Mouse (Mus musculus) heart, postnatal 25 days (tissue): ENCODE data around the gene Nob1. TPM values are rescaled to one million over a fixed set of nuclear protein-coding genes. Genes with fewer than 3 reads are reported as not detected.

Experiments
- DNase-seq: peaks from one replicate; pipeline ENCODE4 v3.0.0; 2022; ENCODE audit warnings: low spot score
- intact Hi-C: fragments of 180-260 bp; cut with DNase I; formaldehyde crosslinking; loops from one replicate; pipeline ENCODE4 v1.15.1; 2025
- total RNA-seq, 2 experiments: library from RNA; stranded (reverse); gene quantifications; 2 replicates each; pipeline ENCODE4 v1.2.3; 2021

The Nob1 gene
- total RNA-seq: 10 to 100 TPM; 20.5 to 21.2 TPM

- intact Hi-C loops: loop anchor here (2.0 to 5.0 kb wide), 3 partner anchors 36 to 322 kb away; no protein-coding TSS in a partner anchor
- DNase-seq: peak; percentile 90
Observed at GRCm38 (mm10) chr8:107424597-107425229, at the start of gene Nob1. TSS of gene Nob1 (minus strand) at chr8:107425051.

- intact Hi-C loops: no loop called here
- no peak for DNase-seq
Observed at GRCm38 (mm10) chr8:107473369-107473768, 48.5 kb upstream of the Nob1 start.

- DNase-seq: no peak
- intact Hi-C loops: no loop called here
Observed at GRCm38 (mm10) chr8:107472403-107473100, 47.7 kb upstream of the Nob1 start.

- intact Hi-C loops: no loop called here
- no peak for DNase-seq
Observed at GRCm38 (mm10) chr8:107470302-107470701, 45.5 kb upstream of the Nob1 start.

GRCm38 (mm10) chr8:107468811-107469302, 44.0 kb upstream of the Nob1 start:
- intact Hi-C loops: no loop called here

GRCm38 (mm10) chr8:107466642-107467041, 41.8 kb upstream of the Nob1 start:
- DNase-seq: no peak
- intact Hi-C loops: no loop called here

More at GRCm38 (mm10) chr8:107468811-107469302, 44.0 kb upstream of the Nob1 start:
- DNase-seq: no peak

GRCm38 (mm10) chr8:107465332-107465990, 40.6 kb upstream of the Nob1 start:
- no peak for DNase-seq
- intact Hi-C loops: no loop called here

GRCm38 (mm10) chr8:107462423-107462822, 37.6 kb upstream of the Nob1 start:
- intact Hi-C loops: no loop called here
- DNase-seq: no peak

- intact Hi-C loops: no loop called here
- DNase-seq: no peak
Observed at GRCm38 (mm10) chr8:107458281-107458680, 33.4 kb upstream of the Nob1 start.

GRCm38 (mm10) chr8:107457725-107458124, 32.9 kb upstream of the Nob1 start:
- intact Hi-C loops: no loop called here
- no peak for DNase-seq

GRCm38 (mm10) chr8:107455268-107455667, 30.4 kb upstream of the Nob1 start:
- DNase-seq: no peak
- intact Hi-C loops: loop anchor here (1.0 kb wide), 2 partner anchors 117 to 121 kb away; no protein-coding TSS in a partner anchor

GRCm38 (mm10) chr8:107453386-107453785, 28.5 kb upstream of the Nob1 start:
- intact Hi-C loops: no loop called here
- no peak for DNase-seq

- no peak for DNase-seq
- intact Hi-C loops: no loop called here
Observed at GRCm38 (mm10) chr8:107451414-107452066, 26.7 kb upstream of the Nob1 start.

GRCm38 (mm10) chr8:107449655-107450054, 24.8 kb upstream of the Nob1 start:
- intact Hi-C loops: no loop called here
- no peak for DNase-seq

GRCm38 (mm10) chr8:107449130-107449529, 24.3 kb upstream of the Nob1 start:
- intact Hi-C loops: no loop called here

GRCm38 (mm10) chr8:107448382-107448889, 23.6 kb upstream of the Nob1 start:
- DNase-seq: no peak
- intact Hi-C loops: no loop called here

More at GRCm38 (mm10) chr8:107449130-107449529, 24.3 kb upstream of the Nob1 start:
- no peak for DNase-seq

GRCm38 (mm10) chr8:107447713-107448112, 22.9 kb upstream of the Nob1 start:
- no peak for DNase-seq

GRCm38 (mm10) chr8:107444626-107445025, 19.8 kb upstream of the Nob1 start:
- intact Hi-C loops: no loop called here
- DNase-seq: no peak

More at GRCm38 (mm10) chr8:107447713-107448112, 22.9 kb upstream of the Nob1 start:
- intact Hi-C loops: no loop called here

- intact Hi-C loops: no loop called here
- no peak for DNase-seq
Observed at GRCm38 (mm10) chr8:107439880-107440625, 15.2 kb upstream of the Nob1 start.
